Comparison of ENCODE assay signal across 8 mouse cellular contexts in the genomic region with DNA sequence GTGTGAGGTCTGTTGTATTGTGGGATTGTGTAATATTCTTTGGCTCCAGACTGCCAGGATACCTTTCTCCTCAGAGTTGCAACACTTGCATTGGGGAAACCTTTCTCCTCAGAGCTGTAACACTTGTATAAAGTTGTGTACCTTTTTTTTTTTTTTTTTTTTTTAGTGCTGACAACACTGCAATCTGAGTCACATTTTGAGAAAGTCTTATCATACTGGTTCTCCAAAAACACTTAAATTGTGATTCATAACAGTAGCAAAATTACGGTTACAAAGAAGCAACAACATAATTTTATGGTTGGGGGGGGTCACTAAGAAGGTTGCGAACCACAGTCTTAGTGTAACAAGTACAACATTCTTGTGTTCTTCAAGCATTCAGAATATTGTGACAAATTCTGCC. TPM values are rescaled to one million over a fixed set of nuclear protein-coding genes. Genes with fewer than 3 reads are reported as not detected.
DNase-seq lines count a peak whose midpoint lies in the region; ATAC-seq and TF ChIP-seq lines count a peak whose summit lies in the region.

A gene (plus strand): TSS at position 165 of the 400 bp plus-strand sequence.

- no peak for ATAC-seq in kidney, embryonic 16.5 days (ENCODE audit: low FRiP score, low TSS enrichment)
- ATAC-seq in forebrain, postnatal 0 days = no peak
- no peak for ATAC-seq in liver, postnatal 0 days

- WGBS in kidney, embryonic 16.5 days = 92% methylated on average over 2 of the region's 2 CpGs
- WGBS in forebrain, postnatal 0 days = 98% methylated on average over 2 of the region's 2 CpGs
- WGBS in liver, postnatal 0 days (ENCODE audit: insufficient replicate concordance) = 97% methylated on average over 2 of the region's 2 CpGs

- H3K36me3 ChIP-seq in kidney, embryonic 16.5 days (ENCODE audit: insufficient read depth, low read length) = peaks cover 3% of the 10 kb centered on the region; the same call in 1 of the 2 replicates
- no peaks in the 10 kb centered on the region for H3K36me3 ChIP-seq in forebrain, postnatal 0 days (ENCODE audit: insufficient read depth)
- no peaks in the 10 kb centered on the region for H3K36me3 ChIP-seq in liver, postnatal 0 days (replicated peaks; ENCODE audit: insufficient read depth, low read length)

- DNase-seq in kidney, postnatal 36 days = no peak
- no peak for DNase-seq in adrenal gland, postnatal 10 days
- no peak for DNase-seq in forebrain, postnatal 0 days
- DNase-seq in liver, postnatal 0 days = no peak
- no peak for DNase-seq in ovary, adult 18-20 months (ENCODE audit: low spot score)
- no peak for DNase-seq in cerebellum, adult 11 months
- no peak for DNase-seq in urinary bladder, postnatal 4 days (ENCODE audit: low spot score in 2 of 2)

- no peaks in the 10 kb centered on the region for H3K9me3 ChIP-seq in kidney, embryonic 16.5 days (ENCODE audit: low read length)
- no peaks in the 10 kb centered on the region for H3K9me3 ChIP-seq in forebrain, postnatal 0 days (ENCODE audit: low read length)
- H3K9me3 ChIP-seq in liver, postnatal 0 days (ENCODE audit: low read length) = no peaks in the 10 kb centered on the region

- 0 out of 2 replicates have a peak, but pooled peaks cover 3% of the 10 kb centered on the region for H3K4me1 ChIP-seq in kidney, embryonic 16.5 days (ENCODE audit: insufficient read depth, low read length)
- 0 out of 2 replicates have a peak, but pooled peaks cover 3% of the 10 kb centered on the region for H3K4me1 ChIP-seq in forebrain, postnatal 0 days (ENCODE audit: insufficient read depth)
- H3K4me1 ChIP-seq in liver, postnatal 0 days (ENCODE audit: insufficient read depth) = peaks cover 6% of the 10 kb centered on the region

- peak within 1 kb of the TSS; percentile 75 for H3K9ac ChIP-seq in kidney, embryonic 16.5 days (replicated peaks; ENCODE audit: low read length)
- H3K9ac ChIP-seq in forebrain, postnatal 0 days = peak within 1 kb of the TSS; percentile 75
- H3K9ac ChIP-seq in liver, postnatal 0 days (replicated peaks) = peak within 1 kb of the TSS; percentile 78

- peak within 1 kb of the TSS; percentile 71 for H3K4me2 ChIP-seq in kidney, embryonic 16.5 days (replicated peaks; ENCODE audit: low read depth, low read length)
- peak within 1 kb of the TSS; percentile 65 for H3K4me2 ChIP-seq in forebrain, postnatal 0 days (ENCODE audit: low read depth)
- peak within 1 kb of the TSS; percentile 68 for H3K4me2 ChIP-seq in liver, postnatal 0 days (ENCODE audit: low read depth, low read length)

- H3K4me3 ChIP-seq in kidney, embryonic 16.5 days (ENCODE audit: low read length) = peak within 1 kb of the TSS; percentile 57
- peak within 1 kb of the TSS; percentile 75 for H3K4me3 ChIP-seq in forebrain, postnatal 0 days (ENCODE audit: low read depth, low read length)
- peak within 1 kb of the TSS; percentile 72 for H3K4me3 ChIP-seq in liver, postnatal 0 days (ENCODE audit: low read depth, low read length)

- TF ChIP-seq EP300 in liver, postnatal 0 days (IDR thresholded peaks at IDR 0.05; ENCODE audit: low read depth) = no peak

- TF ChIP-seq CTCF in forebrain, postnatal 0 days (IDR thresholded peaks at IDR 0.05; ENCODE audit: low read depth) = no peak
- TF ChIP-seq CTCF in liver, postnatal 0 days (IDR thresholded peaks at IDR 0.05; ENCODE audit: low read depth) = no peak

- no peaks in the 10 kb centered on the region for H3K27me3 ChIP-seq in kidney, embryonic 16.5 days (ENCODE audit: insufficient read depth, low read length)
- no peaks in the 10 kb centered on the region for H3K27me3 ChIP-seq in forebrain, postnatal 0 days (ENCODE audit: insufficient read depth, low read length)
- no peaks in the 10 kb centered on the region for H3K27me3 ChIP-seq in liver, postnatal 0 days (ENCODE audit: insufficient read depth, low read length)

- H3K27ac ChIP-seq in kidney, embryonic 16.5 days (ENCODE audit: low read length) = peak within 1 kb of the TSS; percentile 71
- peak within 1 kb of the TSS; percentile 88 for H3K27ac ChIP-seq in forebrain, postnatal 0 days (ENCODE audit: low read depth, low read length)
- H3K27ac ChIP-seq in liver, postnatal 0 days (ENCODE audit: low read depth) = peak within 1 kb of the TSS; percentile 82

RNA-seq across cellular contexts. Expression of the gene that starts here (rescaled TPM):
- 25.1 and 29.9 TPM in 2 replicates for polyA plus RNA-seq in kidney, embryonic 16.5 days (2015; fragmentation: Nextera tagmentation; extraction: Ambion mirVana)
- total RNA-seq in adrenal gland, postnatal 10 days (2021) = 10 to 100 TPM; 12.2 to 17.6 TPM
- 13.6 and 14.3 TPM in 2 replicates for total RNA-seq in forebrain, postnatal 0 days (2014; rRNA removed)
- polyA plus RNA-seq in forebrain, postnatal 0 days (2015; fragmentation: Nextera tagmentation; extraction: Ambion mirVana) = 15.6 and 16.3 TPM in 2 replicates
- polyA plus RNA-seq in liver, postnatal 0 days (2015; fragmentation: Nextera tagmentation; extraction: Ambion mirVana) = 12.8 and 13.1 TPM in 2 replicates
